Mouse (Mus musculus) spleen, postnatal 4 days (tissue): ENCODE measurements around the gene Tmtc1.

Experiments
- DNase-seq, 2 experiments: peaks; one replicate each; pipeline ENCODE4 v3.0.0; 2022; ENCODE audit warnings: low spot score in 2 of 2

Tmtc1 gene

GRCm38 (mm10) chr6:148420387-148420786 lies 23.8 kb downstream of the Tmtc1 start:
- DNase-seq: no peak

DNA sequence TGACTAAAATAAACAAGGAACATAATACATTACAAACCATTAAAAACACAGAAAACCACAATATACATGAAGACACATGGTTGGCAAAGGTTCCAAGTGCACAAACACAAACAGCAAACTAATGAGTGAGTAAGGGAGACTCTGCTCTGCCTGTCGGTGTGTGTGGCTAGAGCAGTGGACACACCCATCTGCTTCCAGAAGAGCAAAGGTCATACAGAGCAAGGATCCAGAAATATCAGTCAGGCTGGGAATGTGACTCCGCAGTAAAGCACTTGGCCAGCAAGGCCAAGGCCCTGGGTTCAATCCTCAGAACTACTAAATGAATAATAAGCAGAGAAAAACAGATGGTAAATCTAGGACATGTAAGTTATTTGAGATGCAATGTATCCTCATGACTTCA lies 27.6 kb downstream of the Tmtc1 start:
- DNase-seq: no peak

DNA sequence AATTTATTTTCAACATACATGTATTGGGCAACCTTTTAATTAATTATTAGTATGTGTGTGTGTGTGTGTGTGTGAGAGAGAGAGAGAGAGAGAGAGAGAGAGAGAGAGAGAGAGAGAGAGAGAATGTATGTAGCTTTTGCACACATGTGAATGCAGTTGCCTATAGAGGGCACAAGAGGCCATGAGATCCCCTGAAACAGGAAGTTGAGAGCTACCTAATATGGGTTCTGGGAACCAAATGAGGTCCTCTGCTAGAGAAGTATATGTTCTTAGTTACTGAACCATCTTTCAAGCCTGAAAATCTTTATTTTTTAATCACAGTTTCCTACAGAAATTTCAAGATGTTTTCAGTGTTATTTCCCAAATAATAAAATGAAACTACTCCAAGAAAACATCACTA lies 30.6 kb downstream of the Tmtc1 start:
- DNase-seq: no peak

DNA sequence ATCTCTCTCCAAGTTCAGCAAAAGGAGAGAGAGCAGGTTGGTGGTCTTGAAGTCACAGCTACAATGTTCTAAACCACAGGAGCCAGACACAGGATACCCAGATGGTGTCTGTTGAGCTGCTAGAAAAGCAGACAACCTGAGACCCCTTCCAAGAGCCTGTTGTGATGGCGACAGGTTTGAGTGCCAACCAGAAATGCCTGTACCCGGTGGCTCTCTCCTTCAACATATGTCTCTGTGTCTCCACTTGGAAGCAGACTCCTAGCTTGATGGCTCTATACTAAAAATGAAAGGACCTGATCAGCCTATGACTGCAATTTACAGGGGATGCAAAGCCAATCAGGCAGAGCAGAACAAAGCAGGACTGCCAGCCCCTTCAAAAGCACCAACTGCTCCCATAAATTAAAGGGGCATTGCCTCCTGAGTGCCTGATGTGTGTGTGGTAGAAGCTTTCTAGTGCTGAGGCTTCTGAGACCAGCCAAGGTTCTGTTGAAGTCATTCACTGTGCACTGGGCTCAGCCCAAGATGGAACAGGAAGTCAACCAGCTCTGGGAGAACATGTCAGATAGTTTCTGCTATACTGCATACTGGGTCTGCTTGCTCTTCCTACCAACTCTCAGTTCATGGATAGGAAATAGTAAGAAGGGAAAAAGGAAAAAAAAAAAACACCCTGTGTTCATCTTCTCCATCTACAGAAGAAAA lies 37.2 kb downstream of the Tmtc1 start:
- no peak for DNase-seq

DNA sequence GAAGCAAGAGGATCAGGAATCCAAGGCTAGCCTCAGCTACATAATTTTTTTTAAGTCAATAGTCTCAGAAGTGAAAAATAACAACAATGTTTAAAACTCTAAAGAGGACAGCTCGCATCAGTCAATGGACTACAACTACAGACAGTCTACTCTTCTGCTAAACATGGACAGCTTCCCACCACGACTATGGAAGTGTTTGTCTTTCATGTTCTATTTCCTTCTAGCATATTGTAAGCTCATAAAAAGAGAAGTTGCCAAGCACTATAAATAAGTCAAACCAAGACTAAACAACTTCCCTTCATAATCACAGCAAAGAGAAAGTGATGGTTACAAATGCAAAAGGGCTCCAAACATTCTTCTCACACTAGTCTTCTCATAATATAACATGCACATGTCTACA lies 38.6 kb downstream of the Tmtc1 start:
- DNase-seq: no peak

GRCm38 (mm10) chr6:148404500-148404899 lies 39.7 kb downstream of the Tmtc1 start:
- DNase-seq: no peak

DNA sequence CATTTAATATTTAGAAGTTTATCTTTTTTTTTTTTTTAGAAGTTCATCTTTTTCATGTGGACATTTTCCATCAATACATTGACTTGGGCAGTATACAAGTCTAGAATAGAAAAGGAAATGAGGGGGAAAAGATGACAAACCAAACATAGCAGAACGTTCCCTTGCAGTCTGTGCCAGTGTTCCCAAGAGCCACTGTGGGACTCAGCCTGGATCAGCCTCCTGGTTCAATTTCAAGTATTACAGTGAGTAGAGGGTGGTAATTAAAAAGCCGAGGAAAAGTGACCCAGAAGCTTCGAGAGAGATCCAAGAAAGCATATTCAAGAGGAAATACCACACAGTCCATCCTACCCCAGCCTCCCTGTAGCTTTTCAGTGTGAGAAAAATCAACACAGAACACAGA lies 40.4 kb downstream of the Tmtc1 start:
- no peak for DNase-seq

- no peak for DNase-seq
These were observed 43.2 kb downstream of the Tmtc1 start for GRCm38 (mm10) chr6:148401031-148401430.

- no peak for DNase-seq
These were observed 44.6 kb downstream of the Tmtc1 start for GRCm38 (mm10) chr6:148399541-148399940.

- DNase-seq: no peak
These were observed 45.3 kb downstream of the Tmtc1 start for GRCm38 (mm10) chr6:148398888-148399287.

GRCm38 (mm10) chr6:148397270-148397669 lies 46.9 kb downstream of the Tmtc1 start:
- DNase-seq: no peak

GRCm38 (mm10) chr6:148395272-148395671 lies 48.9 kb downstream of the Tmtc1 start:
- no peak for DNase-seq

DNA sequence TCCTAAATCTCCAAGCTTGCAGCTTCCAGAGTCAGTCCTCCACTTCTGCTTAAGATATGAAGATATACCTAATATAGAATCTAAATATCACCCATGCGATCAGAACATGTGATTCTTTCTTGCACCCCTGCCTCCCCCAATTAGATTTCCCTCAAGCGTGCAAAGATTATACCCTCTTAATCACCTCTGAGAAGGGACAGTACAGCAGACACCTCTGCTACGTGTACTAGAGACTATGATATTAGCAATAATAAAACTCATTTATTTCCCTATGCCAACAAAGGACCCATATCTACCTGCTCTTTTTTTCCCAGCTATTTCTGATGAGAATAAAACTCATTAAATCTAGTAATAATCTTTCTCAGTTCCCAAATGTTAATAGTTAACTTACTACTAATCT lies 49.9 kb downstream of the Tmtc1 start:
- no peak for DNase-seq

DNA sequence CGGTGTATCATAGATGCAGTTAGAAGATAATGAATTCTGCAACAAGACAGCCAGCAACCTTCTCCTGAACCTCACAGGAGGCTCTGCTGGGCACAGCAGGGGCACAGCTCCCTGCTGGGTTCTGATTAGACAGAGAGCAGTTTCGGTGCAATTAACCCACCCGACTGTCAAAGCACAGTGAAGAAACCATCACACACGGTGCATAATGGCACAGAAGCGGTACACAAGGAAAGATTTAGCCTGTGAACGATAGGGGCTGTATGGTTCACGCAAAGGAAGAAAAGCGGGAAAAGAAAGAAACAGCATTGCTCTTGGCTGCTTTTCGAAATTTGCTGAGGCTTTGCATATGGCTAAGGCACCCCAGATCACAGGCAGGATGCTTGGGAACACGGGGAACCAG lies 52.0 kb downstream of the Tmtc1 start:
- DNase-seq: no peak

GRCm38 (mm10) chr6:148391286-148391685 lies 52.9 kb downstream of the Tmtc1 start:
- DNase-seq: no peak

DNA sequence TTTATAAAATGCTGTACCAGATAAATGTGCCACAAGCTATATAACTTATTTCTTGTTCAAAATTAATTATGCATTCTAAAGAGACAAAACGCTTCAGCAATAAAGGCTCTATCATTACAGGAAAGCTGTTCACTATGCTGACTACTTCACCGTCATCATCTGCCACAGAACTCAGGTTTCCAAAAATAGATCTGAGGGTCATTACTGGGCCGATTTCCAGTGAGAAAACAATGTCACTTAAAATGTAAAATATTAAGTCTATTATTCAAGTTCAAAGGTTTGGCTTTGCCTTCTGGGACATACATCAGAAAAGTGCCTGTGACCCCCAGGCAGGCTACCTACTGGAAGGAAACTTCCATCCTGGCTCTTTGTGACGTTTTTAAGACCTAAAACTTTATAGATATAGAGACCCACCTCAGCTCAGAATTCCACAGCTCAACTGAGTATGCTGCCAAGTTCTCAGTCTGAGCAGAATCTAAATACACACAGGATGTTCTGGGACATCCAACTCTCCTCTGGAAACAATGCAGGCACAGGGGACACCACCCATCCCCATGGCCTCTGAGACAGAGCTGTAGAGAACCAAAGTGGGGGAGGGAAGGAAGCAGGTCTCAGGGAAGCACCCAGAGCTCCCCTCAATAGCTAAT lies 53.4 kb downstream of the Tmtc1 start:
- DNase-seq: no peak

GRCm38 (mm10) chr6:148387990-148388389 lies 56.2 kb downstream of the Tmtc1 start:
- no peak for DNase-seq

DNA sequence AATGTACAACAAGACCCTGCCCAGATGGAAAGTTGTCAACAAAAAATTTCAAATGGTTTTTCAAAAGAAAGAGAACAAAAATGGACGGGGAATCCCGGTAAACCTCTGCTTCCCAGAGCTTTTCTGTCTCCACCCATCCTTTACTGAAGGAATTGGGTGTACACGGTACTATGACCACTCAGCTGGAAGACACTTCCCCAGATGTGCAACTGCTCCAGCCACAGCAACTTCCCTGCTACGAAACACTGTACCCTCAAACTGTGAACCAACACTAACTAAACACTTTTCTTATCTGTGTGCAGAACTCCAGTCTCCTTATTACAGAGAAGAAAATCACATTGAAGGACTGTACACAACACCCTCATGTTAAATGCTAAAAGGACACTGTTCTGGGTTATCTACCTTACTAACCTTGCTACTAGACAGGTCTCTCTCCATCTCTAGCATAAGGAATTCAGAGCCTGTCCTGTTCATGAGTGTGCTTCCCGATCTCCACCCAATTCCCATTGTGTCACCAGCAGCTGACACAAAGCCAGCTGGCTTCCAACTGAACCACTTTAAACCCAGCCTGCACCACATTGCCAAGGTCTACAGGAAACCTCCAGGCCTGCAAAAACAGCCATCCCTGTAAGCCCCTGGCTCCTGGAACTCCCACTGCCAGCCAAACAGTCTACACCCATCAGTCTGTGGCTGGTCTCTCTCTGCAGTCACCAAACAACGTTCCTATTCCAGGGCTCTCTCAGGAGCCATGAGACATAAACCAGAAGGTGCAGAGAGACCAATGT lies 59.9 kb downstream of the Tmtc1 start:
- DNase-seq: no peak

DNA sequence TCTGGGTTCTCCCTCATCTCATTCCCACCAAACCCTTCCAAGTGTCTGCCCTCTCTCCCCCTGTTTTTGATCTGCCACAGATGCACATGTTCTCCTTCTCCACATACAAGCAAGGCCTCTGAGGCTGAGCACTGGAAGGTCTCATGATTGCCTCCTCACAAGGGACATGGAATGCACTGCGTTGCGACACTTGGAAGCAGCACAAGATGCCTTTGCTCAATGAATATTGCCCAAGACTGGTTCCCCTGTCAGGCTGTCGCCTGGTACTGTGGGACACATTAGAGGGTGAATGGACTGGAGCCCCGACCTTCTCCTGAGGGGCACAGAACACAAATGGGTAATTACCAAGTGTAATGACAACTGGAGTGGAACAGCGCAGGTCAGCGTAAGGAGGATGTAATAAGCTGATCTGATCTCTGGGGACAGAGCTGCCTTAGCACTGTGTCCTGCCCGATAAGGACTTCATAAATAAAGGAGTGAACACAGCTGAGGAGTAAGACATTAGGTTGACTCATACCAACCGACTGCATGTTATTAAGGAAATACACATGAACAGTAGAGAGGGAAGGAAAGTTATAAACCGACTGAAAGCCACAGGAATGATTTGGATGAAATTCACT lies 62.9 kb downstream of the Tmtc1 start:
- DNase-seq: no peak

DNA sequence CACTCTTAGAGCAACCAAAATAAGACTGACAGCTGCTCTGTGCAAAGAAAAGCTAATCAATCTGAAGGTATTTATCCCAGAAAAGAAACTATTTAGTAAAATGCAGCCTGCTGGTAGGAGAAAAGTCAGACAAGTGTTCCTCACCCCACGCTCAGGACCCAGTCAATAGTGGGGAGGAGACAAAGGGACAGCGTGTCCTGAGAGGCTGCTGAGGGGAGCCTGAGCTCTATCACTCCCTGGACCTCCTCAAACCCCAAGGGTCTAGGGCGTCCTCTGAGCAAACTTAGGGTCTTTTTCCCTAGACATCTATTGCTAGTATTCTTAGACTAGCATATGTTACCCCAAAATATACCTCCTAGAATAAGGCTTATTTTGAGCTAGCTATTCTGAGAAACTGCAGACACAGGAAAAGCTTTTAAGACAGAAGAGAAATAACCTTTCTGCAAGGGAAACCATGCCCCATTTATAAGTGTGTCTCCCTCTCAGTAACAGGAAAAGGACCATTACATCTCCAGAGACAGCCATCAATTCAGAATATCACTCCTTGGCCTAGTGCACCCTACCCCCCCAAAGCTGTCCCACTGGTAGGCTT lies 68.5 kb downstream of the Tmtc1 start:
- no peak for DNase-seq

GRCm38 (mm10) chr6:148375015-148375414 lies 69.2 kb downstream of the Tmtc1 start:
- no peak for DNase-seq

- no peak for DNase-seq
These were observed 70.7 kb downstream of the Tmtc1 start for GRCm38 (mm10) chr6:148373444-148373843.
